Mouse (Mus musculus) forebrain, postnatal 0 days (tissue): Measurements from ENCODE around the gene Sit1. TPM values are rescaled to one million over a fixed set of nuclear protein-coding genes. Genes with fewer than 3 reads are reported as not detected.

Experiments
- ATAC-seq: fragments of 200-750 bp; cut with Nextera tagmentation; 2 replicates; pipeline ENCODE4 v1.8.0; 2017; ENCODE audit warnings: mild to moderate bottlenecking, moderate library complexity
- DNase-seq: peaks from one replicate; pipeline ENCODE4 v3.0.0-alpha.2; 2015
- H3K27ac ChIP-seq: fragments of 300-500 bp; sonication (generic); 2 replicates; pipeline ENCODE4 v1.5.1; 2014; ENCODE audit warnings: low read depth, mild to moderate bottlenecking, antibody characterized with exemption, low read length, moderate library complexity, mixed read lengths
- H3K27me3 ChIP-seq: fragments of 300-500 bp; sonication (generic); 2 replicates; pipeline ENCODE4 v1.6.1; 2014; ENCODE audit warnings: mild to moderate bottlenecking, low read length, mixed read lengths; ENCODE audit not compliant: insufficient read depth
- H3K36me3 ChIP-seq: fragments of 300-500 bp; sonication (generic); 2 replicates; pipeline ENCODE4 v1.6.1; 2014; ENCODE audit warnings: mild to moderate bottlenecking, moderate library complexity; ENCODE audit not compliant: insufficient read depth
- H3K4me1 ChIP-seq: fragments of 300-500 bp; sonication (generic); 2 replicates; pipeline ENCODE4 v1.6.1; 2014; ENCODE audit warnings: antibody characterized with exemption; ENCODE audit not compliant: insufficient read depth
- H3K4me2 ChIP-seq: fragments of 300-500 bp; sonication (generic); 2 replicates; pipeline ENCODE4 v1.6.1; 2014; ENCODE audit warnings: low read depth, mild to moderate bottlenecking, moderate library complexity
- H3K4me3 ChIP-seq: fragments of 300-500 bp; sonication (generic); 2 replicates; pipeline ENCODE4 v1.5.1; 2014; ENCODE audit warnings: low read depth, low read length, mixed read lengths
- H3K9ac ChIP-seq: fragments of 300-500 bp; sonication (generic); 2 replicates; pipeline ENCODE4 v1.6.1; 2014; ENCODE audit warnings: mild to moderate bottlenecking
- H3K9me3 ChIP-seq: fragments of 300-500 bp; sonication (generic); 2 replicates; pipeline ENCODE4 v1.6.1; 2016; ENCODE audit warnings: low read length
- CTCF ChIP-seq: sonication (generic); IDR thresholded peaks from 2 replicates; pipeline ENCODE4 v1.5.1; 2016; ENCODE audit warnings: antibody characterized with exemption, control low read depth, low read depth
- WGBS: fragments of 180-500 bp; shearing (Covaris S2); extraction: QIAGEN DNeasy Blood & Tissue Kit; methylation state at CpG from one replicate; pipeline ENCODE4 v1.1.7; 2014; 5-methylcytosine and 5-hydroxymethylcytosine counted together
- polyA plus RNA-seq: library from polyadenylated mRNA; unstranded; fragments of >200 nt; fragmentation: Nextera tagmentation; extraction: Ambion mirVana; gene quantifications from 2 replicates; pipeline ENCODE4 v1.2.1, GENCODE M21; 2015
- total RNA-seq: library from RNA; depleted of rRNA; stranded (reverse); fragments of >200 nt; gene quantifications from 2 replicates; pipeline ENCODE4 v1.2.3, GENCODE M21; 2014

The Sit1 gene
- total and polyA plus RNA-seq, 2 experiments from 2014 or later: not detected

DNA sequence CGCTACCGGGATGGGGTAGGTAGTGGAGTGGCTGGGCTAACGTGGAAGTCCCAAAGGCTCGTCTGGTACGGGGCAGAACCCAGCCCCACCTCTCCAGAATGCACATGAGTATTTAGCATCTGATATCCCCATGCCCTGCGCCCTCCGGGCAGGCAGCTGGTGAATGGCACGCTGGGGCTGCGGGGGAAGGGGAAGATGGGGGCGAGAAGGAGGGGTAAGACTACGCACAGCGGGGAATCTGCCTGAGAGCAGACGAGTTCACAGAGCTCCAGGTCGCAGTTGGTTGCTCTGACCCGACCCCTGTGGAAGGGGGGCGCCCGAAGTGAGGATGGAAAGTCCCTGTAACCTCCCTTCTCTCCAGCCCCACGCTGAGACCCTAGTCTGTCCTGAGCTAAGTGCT lies 30.1 kb downstream of the Sit1 start:
- Histone ChIP-seq H3K4me2 (peak overlapping the region; percentile 35), H3K4me3 (peak overlapping the region; percentile 2; the same call in 1 of the 2 replicates), H3K27me3 (peaks cover 9% of the 10 kb centered on the region), H3K4me1 (no peaks in the 10 kb centered on the region), H3K27ac (no peak overlapping the region), H3K9me3 (no peaks in the 10 kb centered on the region), H3K36me3 (peaks cover 2% of the 10 kb centered on the region; the same call in 1 of the 2 replicates), H3K9ac (no peak overlapping the region; the same call in 1 of the 2 replicates)
- no peak for ATAC-seq
- WGBS: under 1% methylated on average over 17 of the region's 18 CpGs
- no peak for DNase-seq
- no peak for TF ChIP-seq CTCF

DNA sequence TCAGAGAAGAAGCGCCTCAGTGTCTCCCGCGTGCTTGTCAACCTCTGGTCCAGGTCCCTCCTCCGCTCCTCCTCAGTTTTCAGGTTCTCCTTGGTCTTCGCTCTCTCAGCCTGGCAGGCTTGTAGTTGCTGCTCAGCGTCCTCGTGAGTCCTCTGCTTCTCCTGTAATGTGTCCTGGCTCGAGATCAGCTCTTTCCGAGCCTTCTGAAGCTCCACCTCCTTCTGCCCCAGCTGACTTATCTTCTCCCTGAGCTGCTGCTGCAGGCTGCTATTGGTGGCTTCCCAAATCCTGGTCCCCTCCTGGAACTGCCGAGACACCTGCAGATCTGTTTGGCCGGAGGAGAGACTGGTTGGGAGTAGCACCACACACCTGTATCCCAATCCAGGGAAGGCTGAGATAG lies 31.2 kb downstream of the Sit1 start:
- Histone ChIP-seq H3K36me3 (peaks cover 13% of the 10 kb centered on the region), H3K27me3 (peaks cover 9% of the 10 kb centered on the region), H3K27ac (no peak overlapping the region), H3K4me1 (no peaks in the 10 kb centered on the region), H3K9me3 (no peaks in the 10 kb centered on the region), H3K4me2 (no peak overlapping the region), H3K9ac (no peak overlapping the region), H3K4me3 (no peak overlapping the region)
- TF ChIP-seq CTCF: no peak
- 58% methylated on average over 11 of the region's 11 CpGs for WGBS
- DNase-seq: no peak
- no peak for ATAC-seq

DNA sequence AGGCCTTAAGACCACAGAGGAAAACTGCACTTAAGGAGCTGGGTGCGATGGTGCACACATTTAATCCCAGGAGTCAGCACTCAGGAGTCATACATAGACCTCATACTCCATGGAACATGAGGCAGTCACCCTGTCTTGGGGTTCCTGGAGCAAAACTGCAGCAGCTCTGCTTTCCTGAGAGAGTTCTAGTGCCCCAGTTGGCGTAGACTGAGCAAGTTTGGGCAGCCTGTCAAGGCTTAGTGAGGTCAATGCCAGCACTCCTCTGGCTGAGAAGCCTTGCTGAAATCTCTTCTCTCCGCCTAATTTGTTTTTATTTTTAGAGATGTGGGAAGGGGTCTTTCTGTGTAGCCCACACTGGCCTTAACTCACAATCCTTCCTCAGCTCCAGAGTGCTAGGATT lies 35.0 kb downstream of the Sit1 start:
- H3K27me3 ChIP-seq: no peaks in the 10 kb centered on the region
- no peak overlapping the region for H3K9ac ChIP-seq
- peaks cover 32% of the 10 kb centered on the region for H3K36me3 ChIP-seq
- H3K4me3 ChIP-seq: no peak overlapping the region
- DNase-seq: peak; percentile 39
- no peak for ATAC-seq
- no peak for TF ChIP-seq CTCF
- no peaks in the 10 kb centered on the region for H3K9me3 ChIP-seq
- 66% methylated on average over 3 of the region's 3 CpGs for WGBS
- no peak overlapping the region for H3K27ac ChIP-seq
- peaks cover 7% of the 10 kb centered on the region for H3K4me1 ChIP-seq
- no peak overlapping the region for H3K4me2 ChIP-seq

DNA sequence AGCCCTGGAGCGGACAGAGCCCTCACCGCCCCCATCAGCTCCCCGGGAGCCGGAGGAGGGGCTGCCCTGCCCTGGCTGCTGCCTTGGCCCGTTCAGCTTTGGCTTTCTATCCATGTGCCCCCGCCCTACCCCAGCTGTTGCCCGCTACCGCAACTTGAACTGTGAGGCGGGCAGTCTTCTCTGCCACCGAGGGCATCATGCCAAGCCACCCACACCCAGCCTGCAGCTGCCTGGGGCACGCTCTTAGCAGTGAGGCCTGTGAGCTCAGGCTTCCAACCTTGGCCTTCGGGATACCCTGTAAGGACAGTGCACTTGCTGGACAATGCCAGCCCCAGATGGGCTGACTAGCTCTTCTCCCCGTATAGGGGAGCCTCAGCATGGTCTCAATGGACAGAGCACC lies 36.3 kb downstream of the Sit1 start:
- no peak for TF ChIP-seq CTCF
- Histone ChIP-seq H3K4me3 (no peak overlapping the region), H3K27me3 (no peaks in the 10 kb centered on the region), H3K4me2 (no peak overlapping the region), H3K9ac (no peak overlapping the region), H3K27ac (no peak overlapping the region), H3K4me1 (peaks cover 7% of the 10 kb centered on the region), H3K36me3 (peaks cover 32% of the 10 kb centered on the region), H3K9me3 (no peaks in the 10 kb centered on the region)
- WGBS: 84% methylated on average over 13 of the region's 13 CpGs
- no peak for DNase-seq
- no peak for ATAC-seq

DNA sequence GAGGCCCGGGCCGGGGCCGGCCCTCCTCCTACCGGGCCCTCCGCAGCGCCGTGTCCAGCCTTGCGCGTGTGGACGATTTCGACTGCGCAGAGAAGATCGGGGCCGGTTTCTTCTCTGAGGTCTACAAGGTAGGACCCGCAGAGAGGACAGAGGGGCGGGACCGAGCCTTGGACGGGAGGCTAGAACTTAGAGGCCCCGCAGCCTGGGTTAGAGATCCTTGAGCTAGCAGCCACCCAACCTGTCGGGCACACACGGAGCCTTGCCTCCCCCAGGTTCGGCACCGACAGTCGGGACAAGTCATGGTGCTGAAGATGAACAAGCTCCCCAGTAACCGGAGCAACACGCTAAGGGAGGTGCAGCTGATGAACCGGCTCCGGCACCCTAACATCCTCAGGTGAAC lies 40.0 kb downstream of the Sit1 start:
- Histone ChIP-seq H3K27ac (peak overlapping the region; percentile 91), H3K9me3 (no peaks in the 10 kb centered on the region), H3K4me3 (peak overlapping the region; percentile 88), H3K4me1 (peaks cover 7% of the 10 kb centered on the region), H3K36me3 (peaks cover 31% of the 10 kb centered on the region), H3K27me3 (no peaks in the 10 kb centered on the region), H3K9ac (peak overlapping the region; percentile 87), H3K4me2 (peak overlapping the region; percentile 82)
- ATAC-seq: no peak
- no peak for TF ChIP-seq CTCF
- DNase-seq: peak; percentile 41
- WGBS: 3% methylated on average over 28 of the region's 28 CpGs

DNA sequence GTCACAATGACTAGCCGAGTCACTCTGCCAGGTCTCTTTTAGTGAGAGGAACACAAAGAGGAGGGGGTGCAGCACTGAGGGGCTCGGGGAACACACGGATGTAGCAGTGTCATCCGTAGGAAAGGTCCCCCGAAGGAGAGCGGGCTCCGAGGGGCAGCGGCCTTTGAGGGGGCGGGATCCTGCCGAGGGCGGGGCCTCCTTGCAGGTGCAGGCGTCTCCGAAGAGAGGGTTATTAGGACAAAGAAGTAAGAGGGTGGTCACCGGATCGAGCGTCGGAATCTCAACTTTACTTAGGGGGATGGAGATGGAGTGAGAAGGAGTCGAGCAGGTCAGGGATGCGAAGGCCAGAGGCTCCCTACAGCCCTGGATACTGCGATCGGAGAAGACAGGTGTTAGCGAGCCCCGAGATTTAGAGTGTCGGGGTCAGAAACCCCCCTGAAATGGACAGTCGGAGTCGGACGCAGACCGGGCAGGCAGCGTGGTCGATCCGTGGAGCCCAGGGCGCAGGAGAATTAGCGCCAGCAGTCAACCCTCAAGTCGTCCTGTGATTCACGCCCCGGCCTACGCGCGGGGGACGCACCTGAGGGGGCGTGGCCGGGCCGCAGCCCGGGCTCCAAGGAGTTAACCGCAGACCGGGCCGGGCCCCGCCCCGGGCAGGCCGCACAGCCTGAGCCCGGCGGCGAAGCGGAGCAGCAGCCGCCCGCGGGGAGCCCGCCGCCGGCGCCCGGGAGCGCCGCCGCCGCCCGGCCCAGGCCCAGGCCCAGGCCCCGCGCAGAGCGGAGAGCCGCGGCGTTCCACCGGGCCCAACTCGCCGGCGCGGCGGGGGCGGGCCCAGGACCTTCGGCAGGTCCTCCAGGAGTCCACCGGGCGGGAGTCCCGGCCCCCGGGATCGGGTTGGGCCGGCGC lies 40.8 kb downstream of the Sit1 start:
- Histone ChIP-seq H3K27me3 (no peaks in the 10 kb centered on the region), H3K9ac (peak overlapping the region; percentile 87), H3K36me3 (peaks cover 23% of the 10 kb centered on the region), H3K4me2 (peak overlapping the region; percentile 82), H3K9me3 (no peaks in the 10 kb centered on the region), H3K27ac (peak overlapping the region; percentile 91), H3K4me1 (peaks cover 7% of the 10 kb centered on the region), H3K4me3 (peak overlapping the region; percentile 88)
- ATAC-seq (peak; percentile 72), DNase-seq (peak; percentile 81)
- no peak for TF ChIP-seq CTCF
- WGBS: 1% methylated on average over 79 of the region's 88 CpGs

DNA sequence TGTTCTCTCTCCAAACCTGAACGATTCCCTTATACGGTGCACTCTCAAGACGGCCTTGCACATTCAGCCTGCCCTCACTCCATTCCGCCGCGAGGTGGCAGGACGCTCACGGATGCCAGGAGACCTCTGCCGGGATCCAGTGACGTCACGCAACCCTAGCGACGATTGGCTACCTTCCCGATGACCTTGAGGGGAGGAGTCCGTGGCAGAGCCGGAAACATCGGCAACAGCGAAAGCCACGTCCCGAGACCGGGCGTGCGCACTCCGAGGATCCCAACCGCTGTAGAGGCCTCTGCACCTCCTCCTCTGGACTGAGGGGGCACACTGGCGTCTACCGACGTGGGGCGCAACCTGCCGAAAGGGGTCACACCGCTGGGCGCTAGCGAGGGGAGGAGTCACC lies 41.5 kb downstream of the Sit1 start:
- TF ChIP-seq CTCF: peak; percentile 96
- Histone ChIP-seq H3K4me2 (peak overlapping the region; percentile 82), H3K9ac (peak overlapping the region; percentile 87), H3K4me3 (peak overlapping the region; percentile 88), H3K27ac (peak overlapping the region; percentile 91), H3K27me3 (no peaks in the 10 kb centered on the region), H3K9me3 (no peaks in the 10 kb centered on the region), H3K4me1 (peaks cover 7% of the 10 kb centered on the region), H3K36me3 (peaks cover 16% of the 10 kb centered on the region)
- peak; percentile 95 for ATAC-seq
- peak; percentile 100 for DNase-seq
- under 1% methylated on average over 33 of the region's 33 CpGs for WGBS
